Mouse (Mus musculus): ENCODE measurements around the gene Herpud2. TPM values are rescaled to one million over a fixed set of nuclear protein-coding genes. Genes with fewer than 3 reads are reported as not detected.
"Not testable (repeated sequence)": the region's sequence is repeated elsewhere in the genome, so short reads cannot be mapped to it uniquely, and the experiment has no call there.

The Herpud2 gene
- polyA plus RNA-seq, 1 experiment from 2014 or later, result 20.1 TPM

- Histone ChIP-seq H3K9ac (ENCODE audit: low read length) (no peak overlapping the region), H3K27me3 (ENCODE audit: control insufficient read depth, insufficient read depth, low read length) (no peaks in the 10 kb centered on the region), H3K4me2 (ENCODE audit: low read depth, low read length) (no peak overlapping the region), H3K4me3 (replicated peaks; ENCODE audit: low read length) (no peak overlapping the region), H3K9me3 (replicated peaks; ENCODE audit: control insufficient read depth, low read length) (no peaks in the 10 kb centered on the region), H3K36me3 (ENCODE audit: control insufficient read depth, insufficient read depth, low read length) (no peaks in the 10 kb centered on the region), H3K4me1 (ENCODE audit: control insufficient read depth, insufficient read depth, low read length) (no peaks in the 10 kb centered on the region), H3K27ac (ENCODE audit: low read length) (no peak overlapping the region)
- no peak for ATAC-seq (ENCODE audit: insufficient read depth, low FRiP score)
- 50% methylated on average over 1 of the region's 1 CpGs for WGBS
These were observed 11.3 kb downstream of the Herpud2 start for GRCm38 (mm10) chr9:25140330-25140729.

- ATAC-seq (ENCODE audit: insufficient read depth, low FRiP score), result no peak
- Histone ChIP-seq H3K4me3 (replicated peaks; ENCODE audit: low read length) (no peak overlapping the region), H3K4me1 (ENCODE audit: control insufficient read depth, insufficient read depth, low read length) (no peaks in the 10 kb centered on the region), H3K4me2 (ENCODE audit: low read depth, low read length) (no peak overlapping the region), H3K36me3 (ENCODE audit: control insufficient read depth, insufficient read depth, low read length) (no peaks in the 10 kb centered on the region), H3K9me3 (replicated peaks; ENCODE audit: control insufficient read depth, low read length) (no peaks in the 10 kb centered on the region), H3K27ac (ENCODE audit: low read length) (no peak overlapping the region), H3K9ac (ENCODE audit: low read length) (no peak overlapping the region), H3K27me3 (ENCODE audit: control insufficient read depth, insufficient read depth, low read length) (no peaks in the 10 kb centered on the region)
- 100% methylated on average over 1 of the region's 1 CpGs for WGBS
These were observed 12.7 kb downstream of the Herpud2 start for GRCm38 (mm10) chr9:25138900-25139299.

DNA sequence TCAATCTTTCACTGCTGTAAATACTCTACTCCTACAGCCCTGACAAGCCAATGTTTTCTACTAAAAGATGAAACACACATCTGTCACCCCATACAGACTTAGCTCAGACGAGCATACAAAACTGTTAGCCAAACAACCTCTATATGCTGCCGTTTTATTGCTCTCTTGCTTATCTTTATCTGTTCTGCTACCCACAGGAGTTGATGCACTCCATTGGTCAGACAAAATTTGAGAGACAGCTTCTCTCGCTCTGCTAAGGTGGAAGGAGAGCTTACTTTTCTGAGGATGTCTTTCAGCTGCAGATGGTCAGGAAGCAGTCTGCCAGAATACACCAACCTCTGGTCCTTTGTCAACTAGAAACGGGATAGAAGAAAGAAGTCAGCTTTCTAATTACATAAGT lies 18.7 kb downstream of the Herpud2 start:
- H3K4me1 ChIP-seq (ENCODE audit: control insufficient read depth, insufficient read depth, low read length), result peaks cover 6% of the 10 kb centered on the region; the same call in 1 of the 2 replicates
- H3K27me3 ChIP-seq (ENCODE audit: control insufficient read depth, insufficient read depth, low read length), result no peaks in the 10 kb centered on the region
- H3K36me3 ChIP-seq (ENCODE audit: control insufficient read depth, insufficient read depth, low read length), result no peaks in the 10 kb centered on the region
- ATAC-seq (ENCODE audit: insufficient read depth, low FRiP score), result no peak
- H3K9me3 ChIP-seq (replicated peaks; ENCODE audit: control insufficient read depth, low read length), result no peaks in the 10 kb centered on the region
- WGBS, result 39% methylated on average over 4 of the region's 4 CpGs
- 0 out of 2 replicates have a peak overlapping the region, but pooled peaks have one; percentile 51 for H3K27ac ChIP-seq (ENCODE audit: low read length)
- no peak overlapping the region for H3K4me2 ChIP-seq (ENCODE audit: low read depth, low read length)
- no peak overlapping the region for H3K4me3 ChIP-seq (replicated peaks; ENCODE audit: low read length)
- no peak overlapping the region for H3K9ac ChIP-seq (ENCODE audit: low read length)

DNA sequence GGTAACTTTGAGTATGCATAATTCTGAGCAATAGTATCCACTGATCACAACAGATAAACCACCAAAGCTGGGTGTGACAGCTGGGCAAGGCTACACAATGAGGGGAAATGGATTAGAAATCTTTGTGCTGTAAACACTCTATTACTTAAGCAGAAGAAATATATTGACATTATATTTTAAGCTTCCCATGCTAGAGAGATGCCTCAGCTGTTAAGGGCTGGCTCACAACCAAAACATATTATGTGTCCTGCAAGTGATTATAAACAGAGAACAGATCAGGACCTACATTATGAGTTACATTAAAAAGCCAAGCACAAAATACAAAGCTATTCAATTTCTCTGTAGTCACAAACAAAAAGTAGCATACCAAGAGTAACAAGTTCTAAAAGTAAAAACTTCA lies 19.4 kb downstream of the Herpud2 start:
- Histone ChIP-seq H3K4me1 (ENCODE audit: control insufficient read depth, insufficient read depth, low read length) (peaks cover 6% of the 10 kb centered on the region; the same call in 1 of the 2 replicates), H3K4me2 (ENCODE audit: low read depth, low read length) (no peak overlapping the region), H3K9me3 (replicated peaks; ENCODE audit: control insufficient read depth, low read length) (no peaks in the 10 kb centered on the region), H3K9ac (ENCODE audit: low read length) (no peak overlapping the region), H3K27ac (ENCODE audit: low read length) (no peak overlapping the region), H3K4me3 (replicated peaks; ENCODE audit: low read length) (no peak overlapping the region), H3K27me3 (ENCODE audit: control insufficient read depth, insufficient read depth, low read length) (no peaks in the 10 kb centered on the region), H3K36me3 (ENCODE audit: control insufficient read depth, insufficient read depth, low read length) (no peaks in the 10 kb centered on the region)
- ATAC-seq (ENCODE audit: insufficient read depth, low FRiP score), result no peak

DNA sequence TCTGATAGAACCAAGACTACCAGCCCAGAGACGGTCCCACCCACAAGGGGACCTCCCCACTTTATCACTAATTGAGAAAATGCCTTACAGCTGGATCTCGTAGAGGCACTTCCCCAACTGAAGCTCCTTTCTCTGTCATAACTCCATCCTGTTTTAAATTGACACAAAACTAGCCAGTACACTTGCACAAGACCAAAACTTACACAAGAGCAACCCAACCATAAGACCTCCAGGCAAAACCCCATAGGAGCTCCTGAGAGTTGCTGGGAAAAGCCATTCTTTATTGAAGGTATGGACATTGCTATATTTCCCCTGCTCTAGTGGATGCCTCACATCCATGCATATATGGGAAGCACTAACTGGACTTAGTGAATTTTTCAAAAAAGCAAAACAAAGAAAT lies 27.6 kb downstream of the Herpud2 start:
- Histone ChIP-seq H3K9ac (ENCODE audit: low read length) (no peak overlapping the region), H3K36me3 (ENCODE audit: control insufficient read depth, insufficient read depth, low read length) (no peaks in the 10 kb centered on the region), H3K9me3 (replicated peaks; ENCODE audit: control insufficient read depth, low read length) (no peaks in the 10 kb centered on the region), H3K4me1 (ENCODE audit: control insufficient read depth, insufficient read depth, low read length) (no peaks in the 10 kb centered on the region), H3K4me2 (ENCODE audit: low read depth, low read length) (no peak overlapping the region), H3K4me3 (replicated peaks; ENCODE audit: low read length) (no peak overlapping the region), H3K27me3 (ENCODE audit: control insufficient read depth, insufficient read depth, low read length) (no peaks in the 10 kb centered on the region), H3K27ac (ENCODE audit: low read length) (no peak overlapping the region)
- ATAC-seq (ENCODE audit: insufficient read depth, low FRiP score), result no peak
- WGBS, result 74% methylated on average over 2 of the region's 2 CpGs

DNA sequence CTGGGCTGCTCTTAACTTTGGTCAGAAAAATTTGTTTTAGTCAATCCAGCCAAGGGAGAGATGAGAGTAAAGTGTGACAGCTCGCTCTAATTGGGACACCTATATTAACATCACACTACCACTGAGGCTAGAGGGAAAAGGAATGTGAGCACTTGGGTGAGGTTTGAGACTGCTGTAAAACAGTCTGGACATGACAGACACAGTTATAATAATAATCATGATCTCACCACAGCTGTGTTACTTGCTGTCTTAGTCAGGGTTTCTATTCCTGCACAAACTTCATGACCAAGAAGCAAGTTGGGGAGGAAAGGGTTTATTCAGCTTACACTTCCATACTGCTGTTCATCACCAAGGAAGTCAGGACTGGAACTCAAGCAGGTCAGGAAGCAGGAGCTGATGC lies 28.0 kb downstream of the Herpud2 start:
- ATAC-seq (ENCODE audit: insufficient read depth, low FRiP score); H3K9me3 ChIP-seq (replicated peaks; ENCODE audit: control insufficient read depth, low read length); H3K4me2 ChIP-seq (ENCODE audit: low read depth, low read length); H3K4me1 ChIP-seq (ENCODE audit: control insufficient read depth, insufficient read depth, low read length); H3K27me3 ChIP-seq (ENCODE audit: control insufficient read depth, insufficient read depth, low read length); H3K9ac ChIP-seq (ENCODE audit: low read length); H3K27ac ChIP-seq (ENCODE audit: low read length); H3K36me3 ChIP-seq (ENCODE audit: control insufficient read depth, insufficient read depth, low read length); H3K4me3 ChIP-seq (replicated peaks; ENCODE audit: low read length): not testable (repeated sequence)
- 91% methylated on average over 1 of the region's 1 CpGs for WGBS

DNA sequence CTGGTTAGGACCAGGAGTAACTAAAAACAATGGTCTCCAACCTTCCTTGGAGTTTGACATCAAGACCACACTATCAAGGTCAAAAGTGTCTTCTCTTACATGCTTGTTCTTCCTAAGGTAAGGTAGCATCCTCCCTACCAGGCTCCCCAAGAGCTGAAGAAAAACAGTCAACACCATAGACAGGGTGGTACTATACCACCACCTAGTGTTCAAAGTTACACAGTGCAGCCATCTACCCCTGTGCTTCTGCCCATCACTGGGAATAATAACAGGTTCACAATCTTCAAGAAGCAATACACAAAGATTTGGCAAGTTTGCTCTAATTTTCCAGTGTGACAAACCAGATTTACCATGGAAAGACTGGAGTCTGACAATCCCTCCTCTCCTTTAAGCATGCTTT lies 47.0 kb downstream of the Herpud2 start:
- H3K27me3 ChIP-seq (ENCODE audit: control insufficient read depth, insufficient read depth, low read length), result no peaks in the 10 kb centered on the region
- H3K9ac ChIP-seq (ENCODE audit: low read length), result no peak overlapping the region
- peaks cover 5% of the 10 kb centered on the region; the same call in 1 of the 2 replicates for H3K9me3 ChIP-seq (replicated peaks; ENCODE audit: control insufficient read depth, low read length)
- no peak overlapping the region for H3K27ac ChIP-seq (ENCODE audit: low read length)
- H3K4me2 ChIP-seq (ENCODE audit: low read depth, low read length), result no peak overlapping the region
- H3K4me3 ChIP-seq (replicated peaks; ENCODE audit: low read length), result no peak overlapping the region
- H3K36me3 ChIP-seq (ENCODE audit: control insufficient read depth, insufficient read depth, low read length), result no peaks in the 10 kb centered on the region; the same call in 1 of the 2 replicates
- ATAC-seq (ENCODE audit: insufficient read depth, low FRiP score), result no peak
- H3K4me1 ChIP-seq (ENCODE audit: control insufficient read depth, insufficient read depth, low read length), result no peaks in the 10 kb centered on the region

DNA sequence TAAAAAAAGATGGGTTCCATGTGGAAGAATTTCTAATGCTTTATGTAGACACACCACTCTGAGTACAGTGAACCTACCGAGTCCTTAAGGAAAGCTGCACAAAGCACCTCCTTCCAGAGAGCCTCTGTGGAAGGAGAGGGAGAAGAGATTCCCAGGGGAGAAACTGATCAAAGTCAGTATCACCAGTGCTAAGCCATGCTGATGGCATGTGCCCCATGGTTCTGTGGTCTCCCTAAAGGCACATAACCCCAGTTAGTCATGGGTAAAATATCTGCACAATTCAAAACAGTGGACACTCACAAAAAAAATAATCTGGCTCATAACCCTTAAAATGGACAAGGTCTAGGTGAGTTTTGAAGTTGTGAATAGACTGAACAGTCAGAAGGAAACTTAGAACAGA lies 48.7 kb downstream of the Herpud2 start:
- no peak overlapping the region for H3K4me3 ChIP-seq (replicated peaks; ENCODE audit: low read length)
- ATAC-seq (ENCODE audit: insufficient read depth, low FRiP score), result no peak

DNA sequence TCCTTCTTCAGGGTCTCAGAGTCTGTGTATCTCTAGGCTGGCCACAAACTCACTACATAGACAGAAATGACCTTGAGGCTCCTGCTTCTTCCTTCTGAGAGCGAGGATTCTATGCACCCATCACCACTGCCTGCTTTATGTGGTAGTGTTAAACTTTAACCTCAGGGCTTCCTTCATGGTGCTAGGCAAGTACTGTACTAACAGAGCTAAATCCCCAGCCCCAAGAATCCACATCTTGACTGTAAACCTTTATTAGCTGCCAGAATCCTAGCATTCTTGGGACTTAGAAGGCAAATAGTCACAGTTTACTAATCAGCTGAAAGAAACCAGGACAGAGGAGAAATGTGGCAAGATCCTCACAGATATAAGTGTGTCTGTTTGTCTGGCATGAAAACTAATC lies 60.8 kb downstream of the Herpud2 start:
- Histone ChIP-seq H3K27me3 (ENCODE audit: control insufficient read depth, insufficient read depth, low read length) (no peaks in the 10 kb centered on the region), H3K9me3 (replicated peaks; ENCODE audit: control insufficient read depth, low read length) (no peaks in the 10 kb centered on the region), H3K4me1 (ENCODE audit: control insufficient read depth, insufficient read depth, low read length) (peaks cover 5% of the 10 kb centered on the region), H3K27ac (ENCODE audit: low read length) (no peak overlapping the region; the same call in 1 of the 2 replicates), H3K9ac (ENCODE audit: low read length) (no peak overlapping the region), H3K36me3 (ENCODE audit: control insufficient read depth, insufficient read depth, low read length) (no peaks in the 10 kb centered on the region), H3K4me2 (ENCODE audit: low read depth, low read length) (no peak overlapping the region), H3K4me3 (replicated peaks; ENCODE audit: low read length) (no peak overlapping the region)
- 29% methylated on average over 1 of the region's 1 CpGs for WGBS
- no peak for ATAC-seq (ENCODE audit: insufficient read depth, low FRiP score)

More for the DNA sequence above, 48.7 kb downstream of the Herpud2 start:
- 86% methylated on average over 1 of the region's 1 CpGs for WGBS
- H3K4me1 ChIP-seq (ENCODE audit: control insufficient read depth, insufficient read depth, low read length), result no peaks in the 10 kb centered on the region
- H3K9me3 ChIP-seq (replicated peaks; ENCODE audit: control insufficient read depth, low read length), result peaks cover 5% of the 10 kb centered on the region; the same call in 1 of the 2 replicates
- H3K27ac ChIP-seq (ENCODE audit: low read length), result no peak overlapping the region
- H3K9ac ChIP-seq (ENCODE audit: low read length), result no peak overlapping the region
- H3K27me3 ChIP-seq (ENCODE audit: control insufficient read depth, insufficient read depth, low read length), result no peaks in the 10 kb centered on the region
- no peak overlapping the region for H3K4me2 ChIP-seq (ENCODE audit: low read depth, low read length)
- H3K36me3 ChIP-seq (ENCODE audit: control insufficient read depth, insufficient read depth, low read length), result no peaks in the 10 kb centered on the region

GRCm38 (mm10) chr9:25089122-25089521 lies 62.5 kb downstream of the Herpud2 start, which contains the start of gene Gm10181:
Gene Gm10181 (plus strand): TSS chr9:25089422.
- H3K4me1 ChIP-seq (ENCODE audit: control insufficient read depth, insufficient read depth, low read length), result peaks cover 5% of the 10 kb centered on the region
- no peaks in the 10 kb centered on the region for H3K36me3 ChIP-seq (ENCODE audit: control insufficient read depth, insufficient read depth, low read length)
- no peaks in the 10 kb centered on the region for H3K9me3 ChIP-seq (replicated peaks; ENCODE audit: control insufficient read depth, low read length)
- WGBS, result 70% methylated on average over 2 of the region's 2 CpGs
- H3K9ac ChIP-seq (ENCODE audit: low read length), result no peak within 1 kb of the TSS
- H3K4me2 ChIP-seq (ENCODE audit: low read depth, low read length), result no peak within 1 kb of the TSS
- ATAC-seq (ENCODE audit: insufficient read depth, low FRiP score), result no peak
- H3K4me3 ChIP-seq (replicated peaks; ENCODE audit: low read length), result no peak within 1 kb of the TSS
- H3K27ac ChIP-seq (ENCODE audit: low read length), result no peak within 1 kb of the TSS
- no peaks in the 10 kb centered on the region for H3K27me3 ChIP-seq (ENCODE audit: control insufficient read depth, insufficient read depth, low read length)

All from stomach, embryonic 16.5 days (tissue).